Mouse (Mus musculus) embryonic facial prominence, embryonic 11.5 days (tissue): Measurements from ENCODE around the gene Chga. TPM values are rescaled to one million over a fixed set of nuclear protein-coding genes. Genes with fewer than 3 reads are reported as not detected.

Experiments used
- ATAC-seq: fragments of 200-750 bp; cut with Nextera tagmentation; replicated peaks from 2 replicates; pipeline ENCODE4 v1.8.0; 2017; ENCODE audit warnings: low read depth; ENCODE audit not compliant: insufficient number of reproducible peaks, low FRiP score, low TSS enrichment
- DNase-seq: peaks from one replicate; pipeline ENCODE4 v3.0.0-alpha.2; 2015; ENCODE audit warnings: low spot score
- H3K27ac ChIP-seq: fragments of 300-500 bp; sonication (generic); replicated peaks from 2 replicates; pipeline ENCODE4 v1.5.1; 2014; ENCODE audit warnings: mild to moderate bottlenecking, low read depth, low read length, control low read depth
- H3K27me3 ChIP-seq: fragments of 300-500 bp; sonication (generic); 2 replicates; pipeline ENCODE4 v1.6.1; 2014; ENCODE audit warnings: mild to moderate bottlenecking, low read length, moderate library complexity, mixed read lengths; ENCODE audit not compliant: control insufficient read depth, insufficient read depth
- H3K36me3 ChIP-seq: fragments of 300-500 bp; sonication (generic); replicated peaks from 2 replicates; pipeline ENCODE4 v1.6.1; 2014; ENCODE audit warnings: low read depth, mild to moderate bottlenecking, low read length, moderate library complexity, mixed read lengths; ENCODE audit not compliant: control insufficient read depth, insufficient read depth
- H3K4me1 ChIP-seq: fragments of 300-500 bp; sonication (generic); 2 replicates; pipeline ENCODE4 v1.6.1; 2014; ENCODE audit warnings: low read length, mixed read lengths; ENCODE audit not compliant: control insufficient read depth, insufficient read depth
- H3K4me2 ChIP-seq: fragments of 300-500 bp; sonication (generic); 2 replicates; pipeline ENCODE4 v1.6.1; 2014; ENCODE audit warnings: low read depth, mild to moderate bottlenecking, control low read depth, low read length, moderate library complexity
- H3K4me3 ChIP-seq: fragments of 300-500 bp; sonication (generic); 2 replicates; pipeline ENCODE4 v1.5.1; 2014; ENCODE audit warnings: low read depth, low read length, control low read depth
- H3K9ac ChIP-seq: fragments of 300-500 bp; sonication (generic); replicated peaks from 2 replicates; pipeline ENCODE4 v1.6.1; 2014; ENCODE audit warnings: mild to moderate bottlenecking, control low read depth, low read length
- H3K9me3 ChIP-seq: fragments of 300-500 bp; sonication (generic); replicated peaks from 2 replicates; pipeline ENCODE4 v1.6.1; 2016; ENCODE audit warnings: mild to moderate bottlenecking, low read length, inconsistent platforms, mixed read lengths; ENCODE audit not compliant: control insufficient read depth
- WGBS: fragments of 180-500 bp; shearing (Covaris S2); extraction: QIAGEN DNeasy Blood & Tissue Kit; methylation state at CpG from one replicate; pipeline ENCODE4 v1.1.7; 2014; 5-methylcytosine and 5-hydroxymethylcytosine counted together
- polyA plus RNA-seq: library from polyadenylated mRNA; unstranded; fragments of >200 nt; fragmentation: Nextera tagmentation; extraction: Ambion mirVana; gene quantifications from 2 replicates; pipeline ENCODE4 v1.2.1, GENCODE M21; 2014

Chga gene
- polyA plus RNA-seq, 1 experiment from 2014 or later: 6.5 TPM

DNA sequence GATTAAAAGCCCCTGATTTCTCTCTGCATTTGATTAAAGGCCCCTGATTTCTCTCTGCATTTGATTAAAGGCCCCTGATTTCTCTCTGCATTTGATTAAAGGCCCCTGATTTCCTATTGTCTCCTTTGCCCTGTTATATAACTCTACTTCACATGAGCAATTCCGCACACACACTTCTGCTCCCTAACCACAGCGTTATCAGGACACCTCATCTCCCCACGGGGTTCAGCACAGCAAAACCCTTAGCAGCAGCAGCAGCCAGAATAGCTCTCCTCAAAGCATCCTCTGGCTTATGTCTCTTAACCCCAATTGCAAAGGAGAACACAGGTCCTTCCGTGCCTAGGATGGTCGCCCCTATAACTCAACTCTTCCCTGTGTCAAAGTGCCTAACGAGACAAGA lies 50.8 kb downstream of the Chga start:
- 79% methylated on average over 6 of the region's 6 CpGs for WGBS
- Histone ChIP-seq H3K36me3 (no peaks in the 10 kb centered on the region), H3K4me2 (no peak overlapping the region), H3K27me3 (no peaks in the 10 kb centered on the region), H3K27ac (no peak overlapping the region), H3K9ac (no peak overlapping the region), H3K4me1 (peaks cover 5% of the 10 kb centered on the region), H3K9me3 (no peaks in the 10 kb centered on the region), H3K4me3 (no peak overlapping the region)
- no peak for ATAC-seq
- no peak for DNase-seq

DNA sequence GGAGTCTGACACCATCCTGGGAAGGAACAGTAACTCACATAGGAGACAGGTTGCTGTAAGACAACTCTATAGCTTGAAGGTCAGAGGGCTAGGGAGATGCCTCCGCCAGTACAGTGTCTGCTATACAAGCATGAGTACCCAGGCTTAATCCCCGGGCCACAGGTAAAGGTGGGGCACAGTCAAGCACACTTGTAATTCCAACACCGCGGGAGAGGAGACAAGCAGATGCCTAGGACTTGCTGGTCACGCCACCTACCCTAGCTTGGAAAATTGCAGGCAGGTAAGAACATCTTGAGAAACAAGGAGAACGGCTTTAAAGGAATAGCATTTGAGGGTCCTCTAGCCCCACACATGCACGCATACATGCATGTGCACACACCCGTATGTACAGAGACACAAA lies 52.3 kb downstream of the Chga start:
- DNase-seq (no peak), ATAC-seq (no peak)
- Histone ChIP-seq H3K9ac (no peak overlapping the region), H3K4me3 (no peak overlapping the region), H3K27ac (no peak overlapping the region), H3K9me3 (no peaks in the 10 kb centered on the region), H3K4me2 (no peak overlapping the region), H3K4me1 (no peaks in the 10 kb centered on the region), H3K36me3 (no peaks in the 10 kb centered on the region), H3K27me3 (no peaks in the 10 kb centered on the region)
- 91% methylated on average over 8 of the region's 8 CpGs for WGBS

DNA sequence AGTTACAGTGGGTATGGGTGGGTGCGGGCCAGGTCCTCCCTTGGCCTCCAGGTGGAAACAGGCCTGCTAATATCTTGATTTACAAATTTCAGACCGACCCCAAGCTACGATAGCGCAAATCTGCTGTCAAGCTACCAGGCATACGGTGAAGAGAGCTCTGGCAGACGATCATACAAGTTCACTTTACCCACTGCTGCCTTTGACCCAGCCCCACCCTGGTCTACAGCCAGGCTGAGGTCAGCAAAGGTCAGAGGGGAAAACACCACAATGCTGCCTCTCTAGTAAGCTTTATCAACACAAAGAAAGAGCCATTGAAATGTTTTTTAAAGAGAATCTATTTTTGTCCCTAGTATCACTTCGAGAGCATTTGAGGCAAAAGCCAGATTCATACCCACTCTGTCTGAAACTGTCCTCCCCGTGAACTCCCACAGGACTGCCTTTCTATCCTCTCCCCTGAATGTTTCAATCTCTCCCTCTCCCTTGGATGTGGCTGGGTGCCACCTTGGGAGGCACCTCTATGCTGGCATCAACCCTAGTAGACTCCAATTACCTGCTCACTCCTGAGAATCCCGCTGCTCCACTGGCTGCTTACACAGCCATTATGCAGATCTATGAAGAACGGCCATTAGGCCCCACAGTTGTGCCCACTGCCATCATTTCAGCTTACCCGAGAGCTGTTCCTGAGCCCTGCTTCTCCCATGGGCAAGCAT lies 53.2 kb downstream of the Chga start:
- no peaks in the 10 kb centered on the region for H3K9me3 ChIP-seq
- H3K4me1 ChIP-seq: no peaks in the 10 kb centered on the region; the same call in 1 of the 2 replicates
- ATAC-seq: no peak
- DNase-seq: no peak
- H3K27ac ChIP-seq: no peak overlapping the region
- no peak overlapping the region for H3K9ac ChIP-seq
- no peak overlapping the region for H3K4me3 ChIP-seq
- H3K36me3 ChIP-seq: no peaks in the 10 kb centered on the region
- 83% methylated on average over 11 of the region's 11 CpGs for WGBS
- H3K27me3 ChIP-seq: no peaks in the 10 kb centered on the region
- no peak overlapping the region for H3K4me2 ChIP-seq

DNA sequence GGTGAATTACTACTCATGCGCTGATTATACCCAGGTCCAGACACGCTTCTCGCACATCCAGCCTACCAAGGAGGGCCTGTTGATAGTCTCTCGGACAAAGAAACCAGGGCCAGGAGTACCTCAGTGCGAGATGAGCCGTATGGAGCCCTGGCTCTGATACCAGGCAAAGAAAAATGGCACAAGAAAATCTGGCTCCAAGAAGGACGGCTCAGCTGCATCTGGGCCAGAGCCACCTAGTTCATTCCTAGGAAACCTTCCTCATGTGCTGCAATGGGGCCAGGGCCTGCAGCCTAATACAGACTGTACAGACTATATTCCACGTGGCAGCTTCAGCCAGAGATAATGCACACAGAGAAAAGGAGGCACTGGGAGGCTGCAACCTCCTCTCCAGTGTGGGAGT lies 56.2 kb downstream of the Chga start:
- Histone ChIP-seq H3K27me3 (no peaks in the 10 kb centered on the region), H3K27ac (no peak overlapping the region), H3K4me2 (no peak overlapping the region), H3K4me3 (no peak overlapping the region), H3K4me1 (no peaks in the 10 kb centered on the region; the same call in 1 of the 2 replicates), H3K9ac (no peak overlapping the region), H3K36me3 (no peaks in the 10 kb centered on the region), H3K9me3 (no peaks in the 10 kb centered on the region)
- 86% methylated on average over 8 of the region's 8 CpGs for WGBS
- DNase-seq (no peak), ATAC-seq (no peak)

DNA sequence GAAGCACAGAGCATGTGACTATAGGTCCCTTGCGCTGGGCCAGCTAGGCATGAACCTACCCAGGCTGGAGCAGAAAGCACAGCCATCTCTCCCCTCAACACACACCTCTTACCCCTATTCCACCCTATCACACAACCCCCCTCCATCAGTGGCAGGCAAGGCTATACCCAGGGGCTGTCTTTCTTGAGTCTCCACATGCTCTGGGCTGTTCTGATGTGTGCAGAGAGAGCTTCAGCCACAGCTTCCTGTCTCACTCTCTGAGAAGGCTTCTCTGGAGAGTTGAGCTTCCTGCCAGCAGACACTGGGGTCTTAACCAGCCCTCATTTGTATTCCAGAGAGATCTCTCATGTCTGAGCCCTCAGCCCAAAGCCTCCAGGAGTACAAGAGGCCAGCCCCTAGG lies 57.7 kb downstream of the Chga start:
- no peaks in the 10 kb centered on the region; the same call in 1 of the 2 replicates for H3K4me1 ChIP-seq
- H3K27me3 ChIP-seq: no peaks in the 10 kb centered on the region
- H3K9me3 ChIP-seq: no peaks in the 10 kb centered on the region
- H3K9ac ChIP-seq: no peak overlapping the region
- H3K27ac ChIP-seq: no peak overlapping the region
- no peak overlapping the region for H3K4me3 ChIP-seq
- WGBS: 96% methylated on average over 1 of the region's 1 CpGs
- no peak for ATAC-seq
- DNase-seq: no peak
- H3K36me3 ChIP-seq: no peaks in the 10 kb centered on the region
- no peak overlapping the region for H3K4me2 ChIP-seq

DNA sequence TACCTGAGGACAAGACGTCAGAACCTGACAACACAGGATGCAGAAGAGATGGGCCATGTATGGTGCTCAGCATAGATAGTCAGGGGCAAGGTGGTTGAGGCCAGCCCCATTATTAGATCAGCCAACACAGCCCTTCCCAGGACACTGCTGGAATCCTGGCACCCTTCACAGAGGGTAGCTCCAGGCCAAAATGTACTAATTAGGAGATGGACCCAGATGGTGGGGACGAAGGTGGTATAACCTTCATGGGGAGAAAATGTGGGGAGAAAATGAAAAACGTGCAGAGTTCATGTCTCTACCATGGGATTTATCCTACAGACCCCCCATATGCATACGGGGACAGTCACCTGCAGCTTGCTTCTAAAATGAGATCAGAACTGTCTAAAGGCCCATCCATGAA lies 58.6 kb downstream of the Chga start:
- no peak overlapping the region for H3K27ac ChIP-seq
- WGBS: 88% methylated on average over 4 of the region's 4 CpGs
- no peaks in the 10 kb centered on the region for H3K27me3 ChIP-seq
- no peak for DNase-seq
- no peaks in the 10 kb centered on the region for H3K9me3 ChIP-seq
- H3K36me3 ChIP-seq: no peaks in the 10 kb centered on the region
- no peak overlapping the region for H3K9ac ChIP-seq
- H3K4me1 ChIP-seq: no peaks in the 10 kb centered on the region; the same call in 1 of the 2 replicates
- ATAC-seq: no peak
- no peak overlapping the region for H3K4me3 ChIP-seq
- no peak overlapping the region for H3K4me2 ChIP-seq

Other genes starting within 250 kb of the Chga start
- 61.5 and 65.5 TPM in 2 replicates for gene Lgmn, start 115.2 kb upstream of the Chga start, polyA plus RNA-seq
- 35.1 and 38.3 TPM in 2 replicates for gene Golga5, start 85.8 kb upstream of the Chga start, polyA plus RNA-seq
- gene Itpk1, start 150.0 kb downstream of the Chga start, polyA plus RNA-seq: 8.4 and 9.4 TPM in 2 replicates
- gene Moap1, start 188.7 kb downstream of the Chga start, polyA plus RNA-seq: 34.5 and 37.2 TPM in 2 replicates
- gene Tmem251, start 188.8 kb downstream of the Chga start, polyA plus RNA-seq: 10.1 and 10.9 TPM in 2 replicates
- not detected in 2 replicates for gene Gm28051, start 202.8 kb downstream of the Chga start, polyA plus RNA-seq
- gene Gon7, start 202.8 kb downstream of the Chga start, polyA plus RNA-seq: 34.7 and 38.3 TPM in 2 replicates
- 61.7 and 68.1 TPM in 2 replicates for gene Ubr7, start 203.0 kb downstream of the Chga start, polyA plus RNA-seq
- gene Gm20604, start 203.7 kb downstream of the Chga start, polyA plus RNA-seq: 30.2 and 31.4 TPM in 2 replicates